Mouse (Mus musculus): Measurements from ENCODE around the gene Fads2.

DNA sequence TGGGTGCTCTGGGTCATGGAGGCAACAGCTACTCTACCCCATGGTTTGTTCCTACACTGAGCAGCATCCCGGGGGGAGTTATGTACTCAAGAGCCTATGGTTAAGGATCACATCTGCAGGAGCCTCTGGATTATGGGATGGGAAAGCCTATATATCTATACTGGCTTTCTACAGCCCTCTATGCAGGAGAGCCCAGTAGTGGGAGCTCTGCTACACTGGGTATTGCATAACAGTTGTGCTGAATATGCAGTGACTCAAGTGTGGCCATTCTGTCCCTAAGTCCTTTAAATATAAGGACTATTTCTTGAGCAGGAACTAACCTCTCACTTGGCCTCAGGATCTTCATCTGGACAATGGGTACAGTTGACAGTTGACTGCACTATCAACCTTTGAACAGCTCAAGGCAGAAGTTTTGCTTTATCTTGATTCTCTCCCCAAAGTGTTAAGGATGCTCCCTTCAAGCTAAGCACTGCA, 43.2 kb downstream of the Fads2 start:
- TF ChIP-seq POLR2A (IDR thresholded peaks at IDR 0.05; ENCODE audit: control insufficient read depth, extremely low read depth, insufficient read depth, low read length, poor library complexity) (no peak), CTCF (IDR thresholded peaks at IDR 0.05; ENCODE audit: borderline replicate concordance, control insufficient read depth, extremely low read depth, insufficient read depth, low read length, poor library complexity) (no peak)
